Mouse (Mus musculus) liver, postnatal 0 days (tissue): ENCODE results near the gene Mrs2.

Experiments
- CTCF ChIP-seq: sonication (generic); IDR thresholded peaks from 2 replicates; pipeline ENCODE4 v1.5.1; 2016; ENCODE audit warnings: antibody characterized with exemption, low read depth
- EP300 ChIP-seq: IDR thresholded peaks from 2 replicates; pipeline ENCODE4 v1.6.1; 2016; ENCODE audit warnings: antibody characterized with exemption, low read depth, mild to moderate bottlenecking

- TF ChIP-seq CTCF (no peak), EP300 (no peak)
Observed at GRCm38 (mm10) chr13:24999538-24999937, 20.6 kb downstream of the Mrs2 start.
